Mouse (Mus musculus): ENCODE data around the gene Slc45a3. TPM values are rescaled to one million over a fixed set of nuclear protein-coding genes. Genes with fewer than 3 reads are reported as not detected.

Gene Slc45a3
- total and polyA plus RNA-seq, 2 experiments from 2014 or later, result 2.8 to 9.5 TPM

DNA sequence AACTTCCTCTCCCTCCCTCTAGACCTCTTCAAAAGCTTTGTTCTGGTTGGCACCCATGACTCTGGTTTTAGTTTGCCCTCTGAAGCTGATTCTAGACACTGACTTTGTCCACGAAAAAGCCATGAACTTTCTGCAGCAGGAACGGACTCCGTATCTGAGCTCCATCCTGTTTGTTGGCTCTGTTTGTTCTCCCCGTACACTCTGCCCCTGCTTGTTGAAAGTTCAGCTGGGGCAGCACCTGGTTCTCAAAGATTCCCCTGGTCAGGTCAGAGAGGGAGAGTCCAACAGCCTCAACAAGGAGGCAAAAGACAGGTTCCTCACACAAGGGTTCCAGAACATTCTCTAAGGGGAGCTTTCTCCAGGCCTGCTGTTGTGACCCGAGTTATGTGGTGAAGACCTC lies 5.4 kb upstream of the Slc45a3 start:
- H3K9me3 ChIP-seq (replicated peaks; ENCODE audit: control insufficient read depth, low read length), result no peaks in the 10 kb centered on the region
- 72% methylated on average over 5 of the region's 5 CpGs for WGBS
- DNase-seq (ENCODE audit: low spot score), result no peak
- TF ChIP-seq EP300 (IDR thresholded peaks at IDR 0.05; ENCODE audit: low read depth) (no peak), CTCF (IDR thresholded peaks at IDR 0.05; ENCODE audit: low read depth) (no peak)
- no peak overlapping the region for H3K4me3 ChIP-seq (ENCODE audit: low read depth, low read length)
- ATAC-seq (ENCODE audit: insufficient read depth, low read depth), result no peak
- peaks cover 29% of the 10 kb centered on the region for H3K27me3 ChIP-seq (ENCODE audit: control insufficient read depth, insufficient read depth, low read length)
- no peak overlapping the region for H3K27ac ChIP-seq (ENCODE audit: low read depth)
- no peaks in the 10 kb centered on the region for H3K36me3 ChIP-seq (replicated peaks; ENCODE audit: control insufficient read depth, insufficient read depth, low read length)
- no peak overlapping the region for H3K4me2 ChIP-seq (ENCODE audit: low read depth, low read length)
- peaks cover 2% of the 10 kb centered on the region; the same call in 1 of the 2 replicates for H3K4me1 ChIP-seq (ENCODE audit: control insufficient read depth, insufficient read depth)
- H3K9ac ChIP-seq (replicated peaks; ENCODE audit: low read depth, low read length), result no peak overlapping the region

DNA sequence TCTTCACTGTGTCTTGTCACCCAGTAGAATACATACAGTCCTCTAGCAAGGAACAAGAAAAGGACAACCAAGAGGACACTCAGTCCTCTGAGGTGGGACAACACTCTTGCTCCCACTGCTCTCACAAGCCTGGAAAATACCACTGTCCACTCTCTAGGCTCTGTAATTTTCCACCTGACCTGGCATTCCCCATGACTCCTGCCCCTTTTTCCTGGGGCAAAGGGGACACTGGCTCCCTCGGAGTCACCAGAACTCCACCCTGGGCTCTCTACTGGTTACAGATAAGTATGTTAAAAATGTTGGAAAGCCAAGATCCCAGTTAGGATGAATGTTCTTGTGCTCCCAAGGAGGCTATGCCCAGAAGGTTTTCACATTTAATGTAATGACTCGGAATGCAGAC lies 1.8 kb upstream of the Slc45a3 start:
- no peak for ATAC-seq (ENCODE audit: insufficient read depth, low read depth)
- no peaks in the 10 kb centered on the region for H3K9me3 ChIP-seq (replicated peaks; ENCODE audit: control insufficient read depth, low read length)
- H3K27ac ChIP-seq (ENCODE audit: low read depth), result no peak overlapping the region
- H3K4me2 ChIP-seq (ENCODE audit: low read depth, low read length), result no peak overlapping the region
- H3K4me1 ChIP-seq (ENCODE audit: control insufficient read depth, insufficient read depth), result peaks cover 3% of the 10 kb centered on the region; the same call in 1 of the 2 replicates
- TF ChIP-seq EP300 (IDR thresholded peaks at IDR 0.05; ENCODE audit: low read depth) (no peak), CTCF (IDR thresholded peaks at IDR 0.05; ENCODE audit: low read depth) (no peak)
- H3K27me3 ChIP-seq (ENCODE audit: control insufficient read depth, insufficient read depth, low read length), result peaks cover 53% of the 10 kb centered on the region
- H3K4me3 ChIP-seq (ENCODE audit: low read depth, low read length), result no peak overlapping the region
- WGBS, result 53% methylated on average over 2 of the region's 2 CpGs
- no peaks in the 10 kb centered on the region for H3K36me3 ChIP-seq (replicated peaks; ENCODE audit: control insufficient read depth, insufficient read depth, low read length)
- H3K9ac ChIP-seq (replicated peaks; ENCODE audit: low read depth, low read length), result no peak overlapping the region
- no peak for DNase-seq (ENCODE audit: low spot score)

DNA sequence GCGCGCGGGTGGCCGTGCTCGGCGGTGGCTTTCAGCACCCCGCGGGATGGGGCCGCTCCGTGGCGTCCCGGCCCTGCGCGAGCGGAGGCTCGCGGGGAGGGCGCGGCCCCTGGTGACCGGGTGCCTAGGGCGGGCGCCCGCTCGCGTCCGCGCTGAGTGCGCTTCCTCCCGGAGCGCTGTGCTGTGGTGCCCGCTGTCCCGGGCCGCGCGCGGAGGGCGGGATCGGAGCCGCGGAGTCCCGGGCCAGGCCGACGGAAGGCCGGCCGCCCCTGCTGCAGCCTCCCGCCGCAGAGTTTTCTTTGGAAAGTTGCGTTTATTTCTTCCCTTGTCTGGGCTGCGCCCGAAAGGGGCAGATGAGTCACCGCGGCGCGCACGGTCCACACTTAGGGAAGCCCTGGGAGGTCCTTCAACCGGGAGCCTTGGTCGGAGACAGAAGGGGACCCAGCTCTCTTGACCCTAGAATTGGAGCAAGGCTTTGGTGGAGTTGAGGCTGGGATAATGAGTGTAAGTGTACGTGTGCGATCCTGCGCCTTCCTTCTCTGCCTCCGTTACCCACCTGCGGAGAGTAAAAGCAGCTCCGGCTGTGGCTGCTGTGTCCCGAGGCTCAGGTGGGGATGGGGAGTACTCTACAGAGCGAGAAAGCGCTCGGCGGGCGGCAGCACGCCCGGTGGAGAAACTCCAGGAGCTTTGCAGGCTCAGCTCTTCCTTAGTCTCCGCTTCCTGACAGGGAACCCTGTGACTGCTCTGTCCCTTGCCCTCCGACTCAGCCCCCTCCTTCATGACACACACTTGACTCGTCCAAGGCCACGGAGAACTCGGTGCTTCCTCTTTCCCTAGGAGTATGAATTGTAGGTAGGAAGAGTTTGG lies 551 bp downstream of the Slc45a3 start:
- H3K9me3 ChIP-seq (replicated peaks; ENCODE audit: control insufficient read depth, low read length), result no peaks in the 10 kb centered on the region
- no peak for TF ChIP-seq CTCF (IDR thresholded peaks at IDR 0.05; ENCODE audit: low read depth)
- TF ChIP-seq EP300 (IDR thresholded peaks at IDR 0.05; ENCODE audit: low read depth), result no peak
- WGBS, result 1% methylated on average over 71 of the region's 76 CpGs
- peak overlapping the region; percentile 71 for H3K4me3 ChIP-seq (ENCODE audit: low read depth, low read length)
- H3K36me3 ChIP-seq (replicated peaks; ENCODE audit: control insufficient read depth, insufficient read depth, low read length), result no peaks in the 10 kb centered on the region
- peak overlapping the region; percentile 98 for H3K4me2 ChIP-seq (ENCODE audit: low read depth, low read length)
- peak overlapping the region; percentile 53 for H3K9ac ChIP-seq (replicated peaks; ENCODE audit: low read depth, low read length)
- H3K4me1 ChIP-seq (ENCODE audit: control insufficient read depth, insufficient read depth), result peaks cover 3% of the 10 kb centered on the region; the same call in 1 of the 2 replicates
- ATAC-seq (ENCODE audit: insufficient read depth, low read depth) (peak; percentile 51), DNase-seq (ENCODE audit: low spot score) (no peak)
- H3K27me3 ChIP-seq (ENCODE audit: control insufficient read depth, insufficient read depth, low read length), result peaks cover 64% of the 10 kb centered on the region
- H3K27ac ChIP-seq (ENCODE audit: low read depth), result peak overlapping the region; percentile 16

DNA sequence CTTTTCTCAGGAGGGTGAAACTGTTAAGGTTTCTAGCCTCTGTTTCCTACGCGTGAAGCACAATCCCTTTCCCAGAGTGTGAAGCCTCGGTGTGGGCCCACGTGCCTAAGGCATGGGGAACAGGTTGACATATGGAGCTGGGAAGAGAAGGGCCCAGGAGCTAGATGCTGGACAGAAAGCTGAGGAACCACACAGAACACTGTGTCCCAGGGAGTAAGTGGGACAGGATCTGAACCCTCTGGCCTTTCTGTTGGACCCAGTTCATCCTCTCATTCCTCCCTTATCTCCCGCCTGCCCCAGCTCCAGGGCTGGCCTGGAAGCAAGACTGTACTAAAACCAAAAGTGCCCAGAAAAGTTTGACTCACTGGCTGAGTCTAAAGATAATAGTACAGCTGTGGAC lies 1.3 kb downstream of the Slc45a3 start:
- DNase-seq (ENCODE audit: low spot score), result no peak
- WGBS, result 35% methylated on average over 5 of the region's 5 CpGs
- TF ChIP-seq CTCF (IDR thresholded peaks at IDR 0.05; ENCODE audit: low read depth), result no peak
- no peak for TF ChIP-seq EP300 (IDR thresholded peaks at IDR 0.05; ENCODE audit: low read depth)
- Histone ChIP-seq H3K9me3 (replicated peaks; ENCODE audit: control insufficient read depth, low read length) (no peaks in the 10 kb centered on the region), H3K9ac (replicated peaks; ENCODE audit: low read depth, low read length) (no peak overlapping the region), H3K4me3 (ENCODE audit: low read depth, low read length) (peak overlapping the region; percentile 71), H3K4me1 (ENCODE audit: control insufficient read depth, insufficient read depth) (peaks cover 3% of the 10 kb centered on the region; the same call in 1 of the 2 replicates), H3K36me3 (replicated peaks; ENCODE audit: control insufficient read depth, insufficient read depth, low read length) (no peaks in the 10 kb centered on the region), H3K4me2 (ENCODE audit: low read depth, low read length) (peak overlapping the region; percentile 98), H3K27ac (ENCODE audit: low read depth) (peak overlapping the region; percentile 16; the same call in 1 of the 2 replicates), H3K27me3 (ENCODE audit: control insufficient read depth, insufficient read depth, low read length) (peaks cover 64% of the 10 kb centered on the region)
- ATAC-seq (ENCODE audit: insufficient read depth, low read depth), result no peak

DNA sequence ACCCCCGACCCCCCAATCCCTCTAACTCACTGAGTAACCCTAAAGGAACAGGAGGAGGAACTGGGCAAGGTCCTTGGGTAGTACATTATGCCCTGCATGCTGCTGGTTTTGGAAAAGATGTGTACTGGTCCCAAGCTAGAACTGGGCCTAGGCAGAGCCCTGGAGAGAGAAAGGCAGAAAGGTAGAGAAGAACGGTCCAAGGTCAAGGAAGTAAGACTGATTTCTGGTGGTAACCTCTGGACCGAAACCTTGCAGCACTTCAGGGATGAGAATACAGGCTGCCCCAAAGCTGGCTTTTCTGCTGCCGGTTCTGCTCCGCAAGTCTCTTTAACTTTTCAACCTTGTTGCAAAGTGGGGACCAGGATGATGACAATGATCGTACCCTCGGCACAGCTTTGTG lies 1.8 kb downstream of the Slc45a3 start:
- no peak overlapping the region for H3K4me3 ChIP-seq (ENCODE audit: low read depth, low read length)
- no peak overlapping the region for H3K27ac ChIP-seq (ENCODE audit: low read depth)
- 81% methylated on average over 7 of the region's 7 CpGs for WGBS
- H3K36me3 ChIP-seq (replicated peaks; ENCODE audit: control insufficient read depth, insufficient read depth, low read length), result no peaks in the 10 kb centered on the region
- no peak overlapping the region for H3K9ac ChIP-seq (replicated peaks; ENCODE audit: low read depth, low read length)
- no peak for TF ChIP-seq CTCF (IDR thresholded peaks at IDR 0.05; ENCODE audit: low read depth)
- TF ChIP-seq EP300 (IDR thresholded peaks at IDR 0.05; ENCODE audit: low read depth), result no peak
- ATAC-seq (ENCODE audit: insufficient read depth, low read depth) (no peak), DNase-seq (ENCODE audit: low spot score) (no peak)
- H3K27me3 ChIP-seq (ENCODE audit: control insufficient read depth, insufficient read depth, low read length), result peaks cover 61% of the 10 kb centered on the region
- no peak overlapping the region for H3K4me2 ChIP-seq (ENCODE audit: low read depth, low read length)
- H3K4me1 ChIP-seq (ENCODE audit: control insufficient read depth, insufficient read depth), result peaks cover 3% of the 10 kb centered on the region; the same call in 1 of the 2 replicates
- no peaks in the 10 kb centered on the region for H3K9me3 ChIP-seq (replicated peaks; ENCODE audit: control insufficient read depth, low read length)
